9 mouse cellular contexts compared by ENCODE assay signal in the genomic region with DNA sequence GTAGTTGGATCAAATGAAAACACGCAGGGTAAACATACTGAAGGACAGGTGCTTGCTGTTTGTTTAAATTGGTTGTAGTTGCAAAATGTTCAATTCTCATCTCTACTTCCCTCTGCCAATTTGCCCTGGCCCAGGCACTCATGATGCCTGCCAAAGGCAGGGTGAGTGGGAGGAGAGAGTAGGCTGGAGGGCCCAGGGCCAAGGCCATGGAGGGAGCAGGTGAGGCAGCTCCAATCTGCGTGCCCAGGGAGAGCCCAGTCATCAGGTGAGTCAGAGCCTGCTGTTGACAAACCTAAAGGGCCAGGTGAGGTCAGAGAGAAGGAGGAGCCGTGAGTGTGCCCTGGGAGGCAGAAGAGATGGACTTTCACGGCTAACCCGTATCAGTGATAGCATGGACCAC. TPM values are rescaled to one million over a fixed set of nuclear protein-coding genes. Genes with fewer than 3 reads are reported as not detected.
A peak's percentile ranks its signal among the peaks of the same experiment; 100 is the strongest.
DNase-seq lines count a peak whose midpoint lies in the region.
"Had no signal": no experiment of that assay in that cellular context is flagged by ENCODE, and none has a peak within 500 bp of the region (broad histone marks: within the 10 kb centered on the region; RNA-seq: fewer than 3 reads in every experiment).

No protein-coding gene starts in this region.

- H3K36me3 ChIP-seq in hindbrain, embryonic 10.5 days = no peaks in the 10 kb centered on the region
- no peaks in the 10 kb centered on the region for H3K36me3 ChIP-seq in limb, embryonic 10.5 days

- H3K9me3 ChIP-seq in hindbrain, embryonic 10.5 days = no peaks in the 10 kb centered on the region
- no peaks in the 10 kb centered on the region for H3K9me3 ChIP-seq in limb, embryonic 10.5 days (replicated peaks)

- H3K27me3 ChIP-seq in hindbrain, embryonic 10.5 days (ENCODE audit: insufficient read depth, poor library complexity, severe bottlenecking) = no peaks in the 10 kb centered on the region
- no peaks in the 10 kb centered on the region for H3K27me3 ChIP-seq in limb, embryonic 10.5 days (ENCODE audit: low read depth, poor library complexity, severe bottlenecking)

- H3K4me1 ChIP-seq in hindbrain, embryonic 10.5 days (replicated peaks) = peaks cover 37% of the 10 kb centered on the region
- peaks cover 10% of the 10 kb centered on the region for H3K4me1 ChIP-seq in limb, embryonic 10.5 days

- H3K27ac ChIP-seq in hindbrain, embryonic 10.5 days = no peak overlapping the region
- H3K27ac ChIP-seq in limb, embryonic 10.5 days = no peak overlapping the region

- H3K4me3 ChIP-seq in hindbrain, embryonic 10.5 days = no peak overlapping the region
- no peak overlapping the region for H3K4me3 ChIP-seq in limb, embryonic 10.5 days

- DNase-seq in frontal cortex, postnatal 36 days (ENCODE audit: low spot score in 2 of 2) = peak; percentile 8 to 39
- DNase-seq in frontal cortex, postnatal 25 days (ENCODE audit: low spot score in 2 of 2) = no peak
- peak; percentile 54 for DNase-seq in adrenal gland, adult 8-10 months
- DNase-seq in heart, postnatal 4 days = peak; percentile 63
- peak; percentile 68 for DNase-seq in lung, postnatal 10 days
- DNase-seq in spleen, adult 18-20 months = no peak
- DNase-seq in hindbrain, embryonic 10.5 days (ENCODE audit: low spot score) = no peak
- no peak for DNase-seq in limb, embryonic 10.5 days (ENCODE audit: low spot score)
- DNase-seq: kidney, postnatal 10 days had no signal

- WGBS in hindbrain, embryonic 10.5 days = 93% methylated on average over 5 of the region's 5 CpGs
- WGBS in limb, embryonic 10.5 days = 94% methylated on average over 5 of the region's 5 CpGs

RNA-seq across cellular contexts. Expression of a gene that starts 46.4 kb away (rescaled TPM):
- total RNA-seq in adrenal gland, adult 8-10 months (2022) = 10 to 100 TPM; 10.2 to 43.3 (median 41.6) TPM
- total RNA-seq in heart, postnatal 4 days (2021) = 10 to 100 TPM; 28.2 to 29.9 TPM
- polyA plus RNA-seq in hindbrain, embryonic 10.5 days (2016; fragmentation: Nextera tagmentation; extraction: Ambion mirVana) = 26.2 and 27.4 TPM in 2 replicates
- polyA plus RNA-seq in limb, embryonic 10.5 days (2016; fragmentation: Nextera tagmentation; extraction: Ambion mirVana) = 28.4 and 35.9 TPM in 2 replicates

Comparison
In these comparisons a context has a peak if more than half of its experiments do, and no peak if none do; other contexts are left out.
1. DNase-seq: peak in frontal cortex, postnatal 36 days (2 of 2), adrenal gland, adult 8-10 months (single experiment), heart, postnatal 4 days (single experiment) and lung, postnatal 10 days (single experiment); none in frontal cortex, postnatal 25 days (0 of 2), spleen, adult 18-20 months (0 of 2), hindbrain, embryonic 10.5 days (single experiment) and limb, embryonic 10.5 days (single experiment).